Comparison of ENCODE assay signal across 27 mouse cellular contexts in the genomic region with DNA sequence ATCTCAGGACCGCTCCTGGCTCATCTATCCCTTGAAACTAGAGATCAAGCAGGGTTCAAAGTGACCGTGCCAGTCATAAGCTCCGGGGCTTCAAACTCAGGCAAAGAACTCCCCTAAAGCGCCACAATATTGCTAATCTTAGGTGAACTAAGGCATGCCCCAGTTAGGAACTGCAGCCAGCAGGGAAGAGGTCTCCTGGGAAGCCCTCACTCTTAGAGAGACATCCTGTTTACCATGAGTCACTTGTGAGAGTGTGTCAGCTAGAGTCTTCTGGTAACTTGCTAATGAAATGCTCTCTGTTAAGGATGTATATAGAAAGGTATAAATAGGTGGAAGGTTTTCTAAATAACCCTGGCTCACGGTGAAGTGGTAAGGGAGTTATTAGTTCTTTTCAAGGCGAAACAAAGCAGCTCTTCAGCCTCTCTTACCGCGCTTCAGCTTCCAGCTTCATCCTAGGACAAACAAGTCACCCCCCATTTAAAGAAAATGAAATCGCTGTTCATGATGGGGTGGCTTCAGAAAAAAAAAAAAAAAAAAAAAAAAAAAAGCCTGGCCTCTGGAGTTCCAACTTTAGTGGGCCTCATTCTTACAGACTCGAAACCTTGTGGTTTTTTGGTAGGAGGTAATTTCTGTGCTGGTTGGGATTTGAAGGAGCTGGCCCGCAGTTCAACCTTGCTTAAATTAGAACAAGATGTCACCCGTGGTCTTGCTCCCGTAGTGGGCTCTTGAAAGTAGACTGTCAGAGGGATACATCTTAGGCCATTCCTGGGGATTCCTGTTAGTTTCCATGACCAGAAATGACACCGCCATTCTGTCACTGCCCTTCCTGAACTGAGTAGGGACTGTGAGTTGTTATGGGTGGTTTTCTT. TPM values are rescaled to one million over a fixed set of nuclear protein-coding genes. Genes with fewer than 3 reads are reported as not detected.
DNase-seq lines count a peak whose midpoint lies in the region; ATAC-seq and TF ChIP-seq lines count a peak whose summit lies in the region.
"Had no signal": no experiment of that assay in that cellular context is flagged by ENCODE, and none has a peak within 500 bp of the region (broad histone marks: within the 10 kb centered on the region; RNA-seq: fewer than 3 reads in every experiment).

No protein-coding gene starts in this region.

- TF ChIP-seq CTCF in CH12.LX (conservative IDR thresholded peaks at IDR 0.05 in 1 of 2, IDR thresholded peaks at IDR 0.05 in 1 of 2; ENCODE audit: low read depth in 2 of 2, low read length in 2 of 2) = no peak
- no peak for TF ChIP-seq CTCF in midbrain, postnatal 0 days (IDR thresholded peaks at IDR 0.05)

- no peak overlapping the region for H3K4me3 ChIP-seq in CH12.LX (replicated peaks in 1 of 3; ENCODE audit: low read depth in 2 of 3, low read length in 2 of 3, poor library complexity in 1 of 3)
- no peak overlapping the region for H3K4me3 ChIP-seq in embryonic facial prominence, embryonic 13.5 days
- H3K4me3 ChIP-seq in limb, embryonic 12.5 days (replicated peaks) = no peak overlapping the region
- no peak overlapping the region for H3K4me3 ChIP-seq in midbrain, postnatal 0 days (ENCODE audit: low read depth, low read length)
- H3K4me3 ChIP-seq: erythroblast, embryonic 14.5 days; heart, embryonic 10.5 days; hindbrain, embryonic 12.5 days; left cerebral cortex, adult 2 months had no signal

- in situ Hi-C loops in CH12.LX (cut with MboI; ENCODE audit: low pct_ligation_motif_present, low pct_unique_long_range_greater_than_20kb, low sequenced_read_pairs) = no loop called here

- no peak for TF ChIP-seq POLR2A in CH12.LX (IDR thresholded peaks at IDR 0.05; ENCODE audit: low read depth, low read length)

- no peaks in the 10 kb centered on the region for H3K9me3 ChIP-seq in CH12.LX (replicated peaks; ENCODE audit: low read length)
- no peaks in the 10 kb centered on the region for H3K9me3 ChIP-seq in embryonic facial prominence, embryonic 13.5 days
- H3K9me3 ChIP-seq in limb, embryonic 12.5 days = no peaks in the 10 kb centered on the region
- H3K9me3 ChIP-seq in midbrain, postnatal 0 days (ENCODE audit: low read length) = no peaks in the 10 kb centered on the region
- H3K9me3 ChIP-seq: heart, embryonic 10.5 days; hindbrain, embryonic 12.5 days had no signal

- H3K36me3 ChIP-seq in CH12.LX (replicated peaks in 1 of 2; ENCODE audit: control insufficient read depth in 1 of 2, insufficient read depth in 1 of 2, low read length in 1 of 2) = no peaks in the 10 kb centered on the region
- H3K36me3 ChIP-seq in embryonic facial prominence, embryonic 13.5 days = no peaks in the 10 kb centered on the region
- H3K36me3 ChIP-seq in limb, embryonic 12.5 days = no peaks in the 10 kb centered on the region
- H3K36me3 ChIP-seq in midbrain, postnatal 0 days (ENCODE audit: insufficient read depth, low read length) = no peaks in the 10 kb centered on the region
- H3K36me3 ChIP-seq: heart, embryonic 10.5 days; hindbrain, embryonic 12.5 days had no signal

- peaks cover 12 to 19% of the 10 kb centered on the region in 2 experiments for H3K4me1 ChIP-seq in CH12.LX (ENCODE audit: control insufficient read depth in 1 of 2, insufficient read depth in 2 of 2)
- H3K4me1 ChIP-seq in embryonic facial prominence, embryonic 13.5 days = peaks cover 27% of the 10 kb centered on the region
- peaks cover 22% of the 10 kb centered on the region for H3K4me1 ChIP-seq in limb, embryonic 12.5 days (replicated peaks)
- H3K4me1 ChIP-seq in midbrain, postnatal 0 days (ENCODE audit: insufficient read depth, low read length) = no peaks in the 10 kb centered on the region

- no peaks in the 10 kb centered on the region for H3K79me2 ChIP-seq in CH12.LX (replicated peaks; ENCODE audit: control insufficient read depth, extremely low read depth, insufficient read depth, poor library complexity, severe bottlenecking)

- no peaks in the 10 kb centered on the region for H3K27me3 ChIP-seq in CH12.LX (replicated peaks)
- no peaks in the 10 kb centered on the region for H3K27me3 ChIP-seq in embryonic facial prominence, embryonic 13.5 days
- H3K27me3 ChIP-seq in limb, embryonic 12.5 days = no peaks in the 10 kb centered on the region
- H3K27me3 ChIP-seq in midbrain, postnatal 0 days (ENCODE audit: insufficient read depth, low read length) = no peaks in the 10 kb centered on the region
- H3K27me3 ChIP-seq: hindbrain, embryonic 12.5 days had no signal

- dilution Hi-C loops in CH12.LX (cut with MboI; ENCODE audit: extremely low pct_ligation_motif_present, extremely low pct_unique_long_range_greater_than_20kb, low sequenced_read_pairs) = no loop called here

- H3K9ac ChIP-seq in CH12.LX (ENCODE audit: insufficient read depth, low read depth) = no peak overlapping the region
- H3K9ac ChIP-seq in embryonic facial prominence, embryonic 13.5 days = no peak overlapping the region
- no peak overlapping the region for H3K9ac ChIP-seq in limb, embryonic 12.5 days (replicated peaks)
- no peak overlapping the region for H3K9ac ChIP-seq in midbrain, postnatal 0 days (replicated peaks; ENCODE audit: low read length, poor library complexity, severe bottlenecking)
- H3K9ac ChIP-seq: hindbrain, embryonic 12.5 days had no signal

- TF ChIP-seq RAD21 in CH12.LX (IDR thresholded peaks at IDR 0.05; ENCODE audit: low read depth, low read length) = no peak

- no peak for TF ChIP-seq EP300 in CH12.LX (IDR thresholded peaks at IDR 0.05; ENCODE audit: low read length)

- ATAC-seq in embryonic facial prominence, embryonic 13.5 days (ENCODE audit: insufficient number of reproducible peaks, insufficient read depth, low FRiP score, low TSS enrichment, low read depth) = no peak
- no peak for ATAC-seq in limb, embryonic 12.5 days (ENCODE audit: insufficient number of reproducible peaks, insufficient read depth, low FRiP score, low TSS enrichment, low read depth)
- ATAC-seq in midbrain, postnatal 0 days (ENCODE audit: low FRiP score) = no peak
- ATAC-seq: activated CD4-positive, CD25-positive, alpha-beta regulatory T cell, adult 4 months; forebrain, embryonic 14.5 days; inflammation-experienced regulatory T-cells, adult 6 months; midbrain, embryonic 16.5 days had no signal

- H3K27ac ChIP-seq in CH12.LX (ENCODE audit: insufficient read depth, low read depth) = no peak overlapping the region
- H3K27ac ChIP-seq in embryonic facial prominence, embryonic 13.5 days = peak overlapping the region; percentile 71
- H3K27ac ChIP-seq in limb, embryonic 12.5 days = peak overlapping the region; percentile 57
- H3K27ac ChIP-seq in midbrain, postnatal 0 days (ENCODE audit: low read depth, low read length) = no peak overlapping the region
- H3K27ac ChIP-seq: hindbrain, embryonic 12.5 days; left cerebral cortex, adult 2 months had no signal

- no peak overlapping the region for H3K4me2 ChIP-seq in CH12.LX (ENCODE audit: insufficient read depth, low read depth, poor library complexity, severe bottlenecking)
- H3K4me2 ChIP-seq in embryonic facial prominence, embryonic 13.5 days = no peak overlapping the region
- H3K4me2 ChIP-seq in limb, embryonic 12.5 days = no peak overlapping the region
- H3K4me2 ChIP-seq in midbrain, postnatal 0 days (ENCODE audit: low read depth, low read length, poor library complexity, severe bottlenecking) = no peak overlapping the region
- H3K4me2 ChIP-seq: hindbrain, embryonic 12.5 days had no signal

- DNase-seq in 3T3-L1 (ENCODE audit: low read depth, low spot score) (peak; percentile 74), CH12.LX (ENCODE audit: extremely low read depth) (no peak)
- DNase-seq in cerebellum, postnatal 4 days (ENCODE audit: low spot score in 2 of 2) = no peak
- no peak for DNase-seq in right cerebral cortex, postnatal 4 days
- no peak for DNase-seq in midbrain, postnatal 0 days (ENCODE audit: low spot score)
- DNase-seq: adrenal gland, postnatal 14 days; cerebellum, adult 11 months; cerebellum, postnatal 25 days; gastrocnemius, postnatal 25 days; kidney, adult 9 months; kidney, postnatal 4 days; layer of hippocampus, adult 9-11 months; liver; lung, postnatal 14 days; right cerebral cortex, postnatal 25 days had no signal

- 55% methylated on average over 14 of the region's 14 CpGs for WGBS in embryonic facial prominence, embryonic 13.5 days
- 60% methylated on average over 14 of the region's 14 CpGs for WGBS in limb, embryonic 12.5 days
- WGBS in midbrain, postnatal 0 days = 85% methylated on average over 14 of the region's 14 CpGs

TF ChIP-seq in CH12.LX, 34 proteins besides CTCF, POLR2A, EP300 and RAD21:
- TF ChIP-seq MEF2A (IDR thresholded peaks at IDR 0.05; ENCODE audit: borderline replicate concordance, low read depth, low read length) (0 out of 2 replicates have a peak, but pooled peaks have one; percentile 44), E2F4 (IDR thresholded peaks at IDR 0.05; ENCODE audit: insufficient replicate concordance, low read depth, low read length) (no peak), NRF1 (IDR thresholded peaks at IDR 0.05; ENCODE audit: low read depth, low read length) (no peak), ZNF384 (IDR thresholded peaks at IDR 0.05; ENCODE audit: low read depth, low read length) (peak; percentile 92), RCOR1 (conservative IDR thresholded peaks at IDR 0.05; ENCODE audit: low read depth, low read length) (no peak), ZKSCAN1 (IDR thresholded peaks at IDR 0.05; ENCODE audit: borderline replicate concordance, low read depth, low read length) (no peak), SMC3 (IDR thresholded peaks at IDR 0.05; ENCODE audit: low read depth, low read length) (no peak)
TF ChIP-seq in CH12.LX: peak in this region for 2.

RNA-seq across cellular contexts. Expression of gene Bmp6, which starts 56.1 kb away (rescaled TPM):
- total RNA-seq in CH12.LX (2012; rRNA removed) (2.8 and 3.5 TPM in 2 replicates), CH12.LX (2014; rRNA removed) (0.16 TPM in 2 replicates)
- polyA plus RNA-seq in CH12.LX (2012; ENCODE audit: insufficient read length, low read depth) = 0.38 and 0.77 TPM in 2 replicates
- 3.7 and 4.3 TPM in 2 replicates for polyA plus RNA-seq in embryonic facial prominence, embryonic 13.5 days (2015; fragmentation: Nextera tagmentation; extraction: Ambion mirVana)
- 0.75 and 1.4 TPM in 2 replicates for polyA plus RNA-seq in limb, embryonic 12.5 days (2016; fragmentation: Nextera tagmentation; extraction: Ambion mirVana)
- total RNA-seq in midbrain, postnatal 0 days (2014; rRNA removed) = 14.5 and 25.9 TPM in 2 replicates
- polyA plus RNA-seq in midbrain, postnatal 0 days (2015; fragmentation: Nextera tagmentation; extraction: Ambion mirVana) = 3.6 and 4.0 TPM in 2 replicates
- total RNA-seq: megakaryocyte, adult 5-6 weeks; neutrophil, adult 5-6 weeks had no signal
- polyA plus RNA-seq: activated CD4-positive, CD25-positive, alpha-beta regulatory T cell, adult 4 months; erythroblast, embryonic 14.5 days; inflammation-experienced regulatory T-cells, adult 6 months had no signal

Comparison
In these comparisons a context has a peak if more than half of its experiments do, and no peak if none do; other contexts are left out.
1. H3K27ac ChIP-seq: peak in embryonic facial prominence, embryonic 13.5 days (single experiment) and limb, embryonic 12.5 days (single experiment); none in CH12.LX (single experiment) and midbrain, postnatal 0 days (single experiment).